Mouse (Mus musculus): Measurements from ENCODE around the gene Qrich2.

Gene Qrich2

GRCm38 (mm10) chr11:116406231-116406728, 59.8 kb downstream of the Qrich2 start:
- no peak for DNase-seq

- no peak for DNase-seq
Observed at GRCm38 (mm10) chr11:116405601-116406000, 60.4 kb downstream of the Qrich2 start.

GRCm38 (mm10) chr11:116400560-116400959, 65.5 kb downstream of the Qrich2 start:
- DNase-seq, result no peak

DNA sequence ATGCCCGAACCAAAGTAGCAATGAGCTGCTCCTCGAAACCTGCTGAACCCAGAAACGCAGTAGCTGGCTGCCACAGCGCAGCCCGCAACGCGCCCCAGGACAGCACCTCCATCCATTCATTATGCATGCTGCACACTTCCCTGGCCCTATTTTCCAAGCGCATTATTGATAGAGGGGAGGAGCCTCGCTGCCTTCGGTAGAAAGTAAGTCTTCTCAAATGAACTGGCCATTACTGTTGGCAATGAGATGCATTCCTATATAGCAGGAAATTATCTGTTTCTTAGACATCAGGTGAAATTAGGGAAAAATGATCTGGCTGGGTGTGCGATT, 67.7 kb downstream of the Qrich2 start:
- no peak for DNase-seq

DNA sequence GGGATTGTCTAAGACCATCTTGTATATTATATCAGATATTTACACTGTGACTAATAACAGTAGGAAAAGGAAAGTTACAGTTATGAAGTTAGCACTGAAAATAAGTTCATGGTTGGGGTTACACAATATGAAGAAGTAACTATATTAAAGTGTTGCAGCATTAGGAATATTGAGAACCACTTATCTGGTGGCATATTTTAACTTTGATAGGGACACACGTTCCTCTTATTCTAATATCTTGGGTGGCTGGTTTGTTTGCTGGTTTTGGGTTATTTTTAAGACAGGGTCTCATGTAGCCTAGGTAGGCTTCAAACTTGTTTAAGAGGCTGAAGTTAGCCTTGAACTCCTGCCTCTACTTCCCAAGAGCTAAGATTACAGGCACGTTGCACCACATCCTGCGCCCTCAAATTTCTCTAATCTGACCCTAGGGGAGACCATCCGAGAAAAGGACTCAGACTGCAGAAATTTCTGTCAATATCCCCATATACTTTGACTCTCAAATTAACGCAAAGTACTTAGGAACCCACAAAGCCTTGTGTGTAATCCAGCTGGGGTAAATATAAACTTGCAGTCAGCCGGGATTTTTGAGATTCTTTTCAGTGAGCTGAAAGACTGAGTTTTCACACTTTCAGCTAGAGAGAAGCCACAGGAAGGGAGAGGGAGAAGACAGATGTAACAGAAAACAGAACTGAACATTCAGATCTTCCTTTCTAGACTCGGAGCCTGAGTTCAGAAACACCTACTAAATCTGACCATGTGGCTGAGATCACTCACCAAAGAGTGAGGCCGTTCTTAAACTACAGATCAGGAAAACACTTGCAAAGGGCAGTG, 68.3 kb downstream of the Qrich2 start:
- no peak for DNase-seq

- DNase-seq, result no peak
Observed at GRCm38 (mm10) chr11:116396934-116397330, 69.1 kb downstream of the Qrich2 start.

DNA sequence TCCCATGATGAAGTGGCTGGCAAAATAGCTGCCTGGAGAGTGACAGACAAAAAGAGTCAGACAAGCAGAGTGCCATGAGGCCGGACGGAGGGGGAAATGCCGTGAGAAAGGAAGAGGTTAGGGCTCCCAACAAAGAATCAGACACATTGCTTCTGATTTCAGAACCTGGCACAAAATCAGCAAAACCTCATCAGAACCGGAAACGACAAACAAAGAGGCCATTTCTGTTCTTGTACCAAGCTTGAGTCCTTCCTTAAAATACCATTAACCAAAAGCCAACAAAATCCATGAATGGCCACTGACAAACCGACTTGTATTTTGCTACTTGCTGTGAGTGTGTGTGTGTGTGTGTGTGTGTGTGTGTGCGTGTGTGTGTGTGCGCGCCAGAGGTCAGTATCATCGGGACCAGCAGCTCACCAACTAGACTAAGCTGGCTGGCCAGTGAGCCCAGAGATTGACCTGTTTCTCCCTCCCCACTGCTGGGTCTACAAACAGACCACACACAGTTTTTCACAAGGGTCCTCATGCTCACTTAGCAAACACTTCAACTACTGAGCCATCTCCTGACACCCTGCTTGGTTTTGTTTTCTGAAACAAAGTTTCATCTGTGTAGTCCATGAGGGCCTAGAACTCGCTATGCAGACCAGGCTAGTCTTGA, 69.6 kb downstream of the Qrich2 start:
- no peak for DNase-seq

- no peak for DNase-seq
Observed at GRCm38 (mm10) chr11:116394769-116395168, 71.3 kb downstream of the Qrich2 start.

All from kidney, adult 8-10 months (tissue).